9 mouse cellular contexts compared by ENCODE assay signal in genomic region chr1:41897768-41898330, GRCm38 (mm10).
DNase-seq lines count a peak whose midpoint lies in the region; ATAC-seq and TF ChIP-seq lines count a peak whose summit lies in the region.
"Had no signal": no experiment of that assay in that cellular context is flagged by ENCODE, and none has a peak within 500 bp of the region (broad histone marks: within the 10 kb centered on the region; RNA-seq: fewer than 3 reads in every experiment).

No protein-coding gene starts in this region.

- no peak overlapping the region for H3K4me2 ChIP-seq in kidney, postnatal 0 days (ENCODE audit: low read length)
- H3K4me2 ChIP-seq: limb, embryonic 13.5 days had no signal

- H3K4me1 ChIP-seq in heart, adult 2 months (ENCODE audit: control insufficient read depth, insufficient read depth, low read length) = no peaks in the 10 kb centered on the region
- no peaks in the 10 kb centered on the region for H3K4me1 ChIP-seq in kidney, postnatal 0 days (replicated peaks; ENCODE audit: insufficient read depth, low read length)

- no peak for TF ChIP-seq POLR2A in heart, adult 2 months (IDR thresholded peaks at IDR 0.05; ENCODE audit: insufficient read depth, low read depth, low read length)

- peak; percentile 64 for TF ChIP-seq CTCF in heart, adult 2 months (IDR thresholded peaks at IDR 0.05)
- peak; percentile 66 for TF ChIP-seq CTCF in kidney, postnatal 0 days (IDR thresholded peaks at IDR 0.05; ENCODE audit: low read depth)

- H3K36me3 ChIP-seq in heart, adult 2 months (ENCODE audit: control insufficient read depth, insufficient read depth, low read length) = no peaks in the 10 kb centered on the region
- no peaks in the 10 kb centered on the region for H3K36me3 ChIP-seq in kidney, postnatal 0 days (ENCODE audit: insufficient read depth, low read length)
- H3K36me3 ChIP-seq: limb, embryonic 13.5 days had no signal

- WGBS in heart, adult 2 months = 72% methylated on average over 4 of the region's 4 CpGs
- WGBS in kidney, postnatal 0 days = 70% methylated on average over 4 of the region's 4 CpGs

- intact Hi-C loops in heart, adult 2 months (cut with DNase I) = loop anchor here (5.0 kb wide), 2 partner anchors 339 to 794 kb away; no protein-coding TSS in a partner anchor
- intact Hi-C loops in heart, postnatal 25 days (cut with DNase I) = loop anchor here (5.0 kb wide), 2 partner anchors 339 to 794 kb away; no protein-coding TSS in a partner anchor

- H3K79me2 ChIP-seq in heart, adult 2 months (replicated peaks; ENCODE audit: control insufficient read depth, insufficient read depth, low read length) = no peaks in the 10 kb centered on the region

- ATAC-seq in kidney, postnatal 0 days (replicated peaks; ENCODE audit: low FRiP score, low read depth) = no peak

- no peak overlapping the region for H3K27ac ChIP-seq in heart, adult 2 months
- no peak overlapping the region for H3K27ac ChIP-seq in kidney, postnatal 0 days
- H3K27ac ChIP-seq: limb, embryonic 13.5 days had no signal

- H3K9me3 ChIP-seq in kidney, postnatal 0 days (replicated peaks; ENCODE audit: low read length) = no peaks in the 10 kb centered on the region
- H3K9me3 ChIP-seq: limb, embryonic 13.5 days had no signal

- no peaks in the 10 kb centered on the region for H3K27me3 ChIP-seq in heart, adult 2 months (ENCODE audit: control insufficient read depth, insufficient read depth, low read length)
- no peaks in the 10 kb centered on the region for H3K27me3 ChIP-seq in kidney, postnatal 0 days (ENCODE audit: insufficient read depth, low read length)
- H3K27me3 ChIP-seq: limb, embryonic 13.5 days had no signal

- no peak for DNase-seq in heart, adult 2 months
- DNase-seq in heart, postnatal 25 days (ENCODE audit: low spot score) = no peak
- peak; percentile 55 to 73 for DNase-seq in right cerebral cortex, adult 2 months (ENCODE audit: low spot score in 2 of 2)
- DNase-seq in right cerebral cortex, postnatal 14 days = no peak
- peak; percentile 44 for DNase-seq in kidney, postnatal 0 days (ENCODE audit: low spot score)
- DNase-seq in right cerebral cortex, postnatal 4 days = peak; percentile 41
- DNase-seq in thymus, postnatal 10 days (ENCODE audit: low spot score in 2 of 2) = no peak
- DNase-seq in gastrocnemius, postnatal 25 days = no peak

- H3K4me3 ChIP-seq in heart, adult 2 months = no peak overlapping the region
- no peak overlapping the region for H3K4me3 ChIP-seq in kidney, postnatal 0 days (replicated peaks; ENCODE audit: low read depth, low read length)
- H3K4me3 ChIP-seq: limb, embryonic 13.5 days had no signal

- no peak overlapping the region for H3K9ac ChIP-seq in heart, adult 2 months (ENCODE audit: low read depth, low read length)
- no peak overlapping the region for H3K9ac ChIP-seq in kidney, postnatal 0 days (ENCODE audit: low read depth, low read length)
- H3K9ac ChIP-seq: limb, embryonic 13.5 days had no signal

- no peak for TF ChIP-seq EP300 in heart, adult 2 months (IDR thresholded peaks at IDR 0.05; ENCODE audit: insufficient read depth, low read depth, low read length)

Comparison
In these comparisons a context has a peak if more than half of its experiments do, and no peak if none do; other contexts are left out.
1. DNase-seq: peak in right cerebral cortex, adult 2 months (2 of 2), kidney, postnatal 0 days (single experiment) and right cerebral cortex, postnatal 4 days (single experiment); none in heart, adult 2 months (0 of 2), heart, postnatal 25 days (single experiment), right cerebral cortex, postnatal 14 days (single experiment), thymus, postnatal 10 days (0 of 2) and gastrocnemius, postnatal 25 days (single experiment).